Mouse (Mus musculus) erythroblast, embryonic 14.5 days (primary cell): ENCODE results near the gene Trpm4. TPM values are rescaled to one million over a fixed set of nuclear protein-coding genes. Genes with fewer than 3 reads are reported as not detected.

Source experiments
- H3K27me3 ChIP-seq: 2 replicates; pipeline ENCODE4 v1.6.1; 2012; ENCODE audit warnings: inconsistent platforms; ENCODE audit not compliant: control insufficient read depth
- H3K36me3 ChIP-seq: 2 replicates; pipeline ENCODE4 v1.6.1; 2012; ENCODE audit warnings: mild to moderate bottlenecking, inconsistent platforms; ENCODE audit not compliant: control insufficient read depth
- H3K4me1 ChIP-seq: 2 replicates; pipeline ENCODE4 v1.6.1; 2012; ENCODE audit warnings: inconsistent platforms; ENCODE audit not compliant: control insufficient read depth
- H3K4me3 ChIP-seq: replicated peaks from 2 replicates; pipeline ENCODE3; 2012; ENCODE audit warnings: moderate library complexity, mild to moderate bottlenecking, inconsistent platforms
- H3K9me3 ChIP-seq: 2 replicates; pipeline ENCODE4 v1.6.1; 2012; ENCODE audit warnings: low read length, inconsistent platforms, mixed read lengths; ENCODE audit not compliant: control insufficient read depth
- GATA1 ChIP-seq: IDR thresholded peaks from 2 replicates; pipeline ENCODE4 v1.6.1; 2012; ENCODE audit warnings: low read length, inconsistent platforms, mixed read lengths
- TAL1 ChIP-seq: IDR thresholded peaks from 3 replicates; pipeline ENCODE4 v1.6.1; 2012; ENCODE audit warnings: low read length, inconsistent platforms, mixed read lengths
- polyA plus RNA-seq: library from polyadenylated mRNA; stranded (reverse); fragments of >175 nt; gene quantifications from 2 replicates; pipeline ENCODE4 v1.2.3, GENCODE M21; 2012

Trpm4 gene
- polyA plus RNA-seq, 1 experiment, result 0.02 TPM

- Histone ChIP-seq H3K4me1 (peaks cover 2% of the 10 kb centered on the region; the same call in 1 of the 2 replicates), H3K9me3 (no peaks in the 10 kb centered on the region), H3K27me3 (no peaks in the 10 kb centered on the region), H3K4me3 (no peak overlapping the region), H3K36me3 (no peaks in the 10 kb centered on the region)
- no peak for TF ChIP-seq GATA1
- no peak for TF ChIP-seq TAL1
Observed at GRCm38 (mm10) chr7:45309455-45309854, 24.1 kb downstream of the Trpm4 start.

GRCm38 (mm10) chr7:45308551-45309240, 24.9 kb downstream of the Trpm4 start:
- H3K36me3 ChIP-seq, result no peaks in the 10 kb centered on the region
- peaks cover 2% of the 10 kb centered on the region; the same call in 1 of the 2 replicates for H3K4me1 ChIP-seq
- H3K9me3 ChIP-seq, result no peaks in the 10 kb centered on the region
- TF ChIP-seq TAL1, result no peak
- no peak for TF ChIP-seq GATA1
- H3K4me3 ChIP-seq, result no peak overlapping the region
- no peaks in the 10 kb centered on the region for H3K27me3 ChIP-seq

GRCm38 (mm10) chr7:45305275-45305674, 28.3 kb downstream of the Trpm4 start:
- H3K9me3 ChIP-seq, result no peaks in the 10 kb centered on the region
- no peak overlapping the region for H3K4me3 ChIP-seq
- TF ChIP-seq GATA1 (no peak), TAL1 (no peak)
- H3K4me1 ChIP-seq, result peaks cover 2% of the 10 kb centered on the region; the same call in 1 of the 2 replicates
- no peaks in the 10 kb centered on the region; the same call in 1 of the 2 replicates for H3K27me3 ChIP-seq
- H3K36me3 ChIP-seq, result no peaks in the 10 kb centered on the region

GRCm38 (mm10) chr7:45304869-45305268, 28.7 kb downstream of the Trpm4 start:
- Histone ChIP-seq H3K4me1 (peaks cover 2% of the 10 kb centered on the region; the same call in 1 of the 2 replicates), H3K9me3 (no peaks in the 10 kb centered on the region), H3K27me3 (no peaks in the 10 kb centered on the region; the same call in 1 of the 2 replicates), H3K36me3 (no peaks in the 10 kb centered on the region), H3K4me3 (no peak overlapping the region)
- no peak for TF ChIP-seq TAL1
- no peak for TF ChIP-seq GATA1

GRCm38 (mm10) chr7:45302626-45303025, 31.0 kb downstream of the Trpm4 start:
- no peak overlapping the region for H3K4me3 ChIP-seq
- TF ChIP-seq GATA1, result no peak
- no peak for TF ChIP-seq TAL1
- no peaks in the 10 kb centered on the region for H3K9me3 ChIP-seq
- H3K4me1 ChIP-seq, result peaks cover 2% of the 10 kb centered on the region; the same call in 1 of the 2 replicates
- H3K27me3 ChIP-seq, result no peaks in the 10 kb centered on the region; the same call in 1 of the 2 replicates
- H3K36me3 ChIP-seq, result no peaks in the 10 kb centered on the region

- H3K4me1 ChIP-seq, result peaks cover 2% of the 10 kb centered on the region; the same call in 1 of the 2 replicates
- H3K9me3 ChIP-seq, result no peaks in the 10 kb centered on the region
- H3K36me3 ChIP-seq, result no peaks in the 10 kb centered on the region
- H3K27me3 ChIP-seq, result no peaks in the 10 kb centered on the region; the same call in 1 of the 2 replicates
- no peak overlapping the region for H3K4me3 ChIP-seq
- TF ChIP-seq GATA1 (no peak), TAL1 (no peak)
Observed at GRCm38 (mm10) chr7:45300270-45300669, 33.3 kb downstream of the Trpm4 start.

- Histone ChIP-seq H3K36me3 (no peaks in the 10 kb centered on the region), H3K9me3 (no peaks in the 10 kb centered on the region), H3K4me1 (no peaks in the 10 kb centered on the region; the same call in 1 of the 2 replicates), H3K4me3 (no peak overlapping the region), H3K27me3 (no peaks in the 10 kb centered on the region; the same call in 1 of the 2 replicates)
- TF ChIP-seq TAL1, result no peak
- no peak for TF ChIP-seq GATA1
Observed at GRCm38 (mm10) chr7:45299752-45300151, 33.8 kb downstream of the Trpm4 start.

- Histone ChIP-seq H3K4me1 (no peaks in the 10 kb centered on the region), H3K9me3 (no peaks in the 10 kb centered on the region), H3K36me3 (no peaks in the 10 kb centered on the region), H3K4me3 (no peak overlapping the region), H3K27me3 (no peaks in the 10 kb centered on the region; the same call in 1 of the 2 replicates)
- TF ChIP-seq GATA1, result no peak
- no peak for TF ChIP-seq TAL1
Observed at GRCm38 (mm10) chr7:45297563-45297962, 36.0 kb downstream of the Trpm4 start.

- no peak overlapping the region for H3K4me3 ChIP-seq
- no peaks in the 10 kb centered on the region for H3K36me3 ChIP-seq
- no peaks in the 10 kb centered on the region; the same call in 1 of the 2 replicates for H3K27me3 ChIP-seq
- no peaks in the 10 kb centered on the region for H3K4me1 ChIP-seq
- no peaks in the 10 kb centered on the region for H3K9me3 ChIP-seq
- TF ChIP-seq GATA1 (no peak), TAL1 (no peak)
Observed at GRCm38 (mm10) chr7:45296626-45297025, 37.0 kb downstream of the Trpm4 start.

- Histone ChIP-seq H3K4me3 (no peak overlapping the region), H3K4me1 (no peaks in the 10 kb centered on the region), H3K9me3 (no peaks in the 10 kb centered on the region), H3K27me3 (no peaks in the 10 kb centered on the region), H3K36me3 (no peaks in the 10 kb centered on the region)
- TF ChIP-seq TAL1 (no peak), GATA1 (no peak)
Observed at GRCm38 (mm10) chr7:45286486-45286885, 47.1 kb downstream of the Trpm4 start.
